Mouse (Mus musculus) mouse embryonic stem cell (cell line): ENCODE results near the gene Rcsd1.

Experiments used
- in situ Hi-C, 2 experiments: fragments of 300-500 bp; cut with MboI; formaldehyde crosslinking; loops; 1 replicate in 1 of 2; 3 replicates in 1 of 2; pipeline ENCODE4 v1.14.3; 2019 to 2020; ENCODE audit warnings: low sequenced_read_pairs in 2 of 2, low pct_unique_long_range_greater_than_20kb in 1 of 2, mixed read lengths in 1 of 2; ENCODE audit not compliant: unreplicated experiment in 1 of 2

Gene Rcsd1

GRCm38 (mm10) chr1:165724219-165725033, 14.9 kb upstream of the Rcsd1 start:
- in situ Hi-C loops: loop anchor here in 1 of 2 experiments (25.0 kb wide), 1 partner anchor 137 kb away; no protein-coding TSS in a partner anchor

- in situ Hi-C loops: no loop called here
Observed at GRCm38 (mm10) chr1:165722531-165723123, 13.1 kb upstream of the Rcsd1 start.

GRCm38 (mm10) chr1:165718543-165719105, 9.1 kb upstream of the Rcsd1 start:
- in situ Hi-C loops: no loop called here

- in situ Hi-C loops: no loop called here
Observed at GRCm38 (mm10) chr1:165717711-165718542, 8.4 kb upstream of the Rcsd1 start.

GRCm38 (mm10) chr1:165716426-165716825, 6.9 kb upstream of the Rcsd1 start:
- in situ Hi-C loops: no loop called here

- in situ Hi-C loops: no loop called here
Observed at GRCm38 (mm10) chr1:165713798-165714197, 4.2 kb upstream of the Rcsd1 start.

- in situ Hi-C loops: no loop called here
Observed at GRCm38 (mm10) chr1:165711914-165712313, 2.4 kb upstream of the Rcsd1 start.

GRCm38 (mm10) chr1:165708686-165709380, 724 bp downstream of the Rcsd1 start:
- in situ Hi-C loops: no loop called here

GRCm38 (mm10) chr1:165707640-165708322, 1.8 kb downstream of the Rcsd1 start:
- in situ Hi-C loops: no loop called here

GRCm38 (mm10) chr1:165707241-165707639, 2.3 kb downstream of the Rcsd1 start:
- in situ Hi-C loops: no loop called here

GRCm38 (mm10) chr1:165706492-165706891, 3.1 kb downstream of the Rcsd1 start:
- in situ Hi-C loops: no loop called here

GRCm38 (mm10) chr1:165705868-165706348, 3.6 kb downstream of the Rcsd1 start:
- in situ Hi-C loops: no loop called here

- in situ Hi-C loops: no loop called here
Observed at GRCm38 (mm10) chr1:165705368-165705767, 4.2 kb downstream of the Rcsd1 start.

GRCm38 (mm10) chr1:165704841-165705240, 4.7 kb downstream of the Rcsd1 start:
- in situ Hi-C loops: no loop called here

- in situ Hi-C loops: no loop called here
Observed at GRCm38 (mm10) chr1:165702221-165703031, 7.1 kb downstream of the Rcsd1 start.

GRCm38 (mm10) chr1:165701562-165701961, 8.0 kb downstream of the Rcsd1 start:
- in situ Hi-C loops: no loop called here
